Mouse (Mus musculus): ENCODE results near the gene Gngt2. TPM values are rescaled to one million over a fixed set of nuclear protein-coding genes. Genes with fewer than 3 reads are reported as not detected.

Gngt2 gene
- total RNA-seq, 2 experiments from 2014 or later, result 13.4 to 24.3 TPM

GRCm38 (mm10) chr11:95838598-95838997 is 1.6 kb downstream of the Gngt2 start:
- no peak for ATAC-seq (replicated peaks; ENCODE audit: poor library complexity, severe bottlenecking)

- ATAC-seq (replicated peaks; ENCODE audit: poor library complexity, severe bottlenecking), result no peak
These were observed 2.2 kb downstream of the Gngt2 start for GRCm38 (mm10) chr11:95838999-95839868.

DNA sequence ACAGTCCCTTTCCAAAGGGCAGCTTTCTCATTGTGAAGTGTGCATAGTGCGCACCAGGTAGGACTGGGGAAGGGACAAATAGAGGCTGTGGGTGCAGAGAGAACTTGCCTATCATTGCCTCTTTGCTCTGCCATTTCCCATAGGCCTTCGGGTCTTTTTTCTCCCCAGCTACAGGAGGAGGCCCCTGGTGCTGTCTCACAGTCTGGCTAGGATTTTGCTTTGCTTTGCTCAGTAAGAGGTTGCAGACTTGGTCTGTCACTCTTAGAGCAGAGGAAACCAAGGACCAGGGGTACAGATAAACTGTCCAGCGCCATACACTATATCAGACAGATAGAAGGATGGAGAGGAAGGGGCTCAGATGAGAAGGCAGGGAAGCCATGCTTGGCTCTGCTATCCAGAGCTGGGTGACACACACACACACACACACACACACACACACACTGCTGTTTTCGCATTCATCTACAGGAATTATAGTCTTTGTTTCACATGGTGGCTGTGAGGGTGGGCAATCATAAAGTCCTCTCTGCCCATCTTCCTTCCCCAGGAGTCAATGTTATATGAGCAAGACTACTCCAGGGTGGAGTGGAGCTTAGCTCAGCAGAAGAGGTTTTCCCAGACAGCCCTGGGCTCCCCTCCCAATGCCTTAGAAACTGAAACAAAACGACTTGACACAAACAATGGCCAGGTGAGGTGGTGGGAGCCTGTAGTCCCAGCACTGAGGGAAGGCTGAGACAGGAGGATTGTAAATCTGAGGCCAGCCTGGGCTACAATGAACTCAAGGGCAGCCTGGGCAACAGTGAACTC is 3.9 kb downstream of the Gngt2 start:
- ATAC-seq (replicated peaks; ENCODE audit: poor library complexity, severe bottlenecking), result no peak

DNA sequence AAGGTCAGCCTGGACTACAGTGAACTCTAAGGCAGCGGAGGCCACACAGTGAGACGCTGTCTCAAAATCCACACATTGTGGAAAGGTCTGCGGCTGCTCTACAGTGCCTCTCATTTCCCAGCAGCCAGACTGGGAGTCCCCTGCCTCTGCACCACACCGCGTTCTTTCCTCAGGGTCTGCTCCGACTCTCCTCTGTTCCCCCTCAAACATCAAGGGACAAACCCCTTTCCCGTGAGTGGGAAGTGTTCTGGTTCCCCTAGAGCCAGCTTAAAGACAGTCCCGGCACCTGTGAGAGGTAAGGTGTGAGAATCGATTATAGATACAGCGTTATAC is 4.4 kb downstream of the Gngt2 start:
- no peak for ATAC-seq (replicated peaks; ENCODE audit: poor library complexity, severe bottlenecking)

- peak; percentile 68 for ATAC-seq (replicated peaks; ENCODE audit: poor library complexity, severe bottlenecking)
These were observed 5.2 kb downstream of the Gngt2 start, which contains the start of gene Abi3 for GRCm38 (mm10) chr11:95842074-95842681. Gene Abi3 (minus strand): TSS chr11:95842476.

DNA sequence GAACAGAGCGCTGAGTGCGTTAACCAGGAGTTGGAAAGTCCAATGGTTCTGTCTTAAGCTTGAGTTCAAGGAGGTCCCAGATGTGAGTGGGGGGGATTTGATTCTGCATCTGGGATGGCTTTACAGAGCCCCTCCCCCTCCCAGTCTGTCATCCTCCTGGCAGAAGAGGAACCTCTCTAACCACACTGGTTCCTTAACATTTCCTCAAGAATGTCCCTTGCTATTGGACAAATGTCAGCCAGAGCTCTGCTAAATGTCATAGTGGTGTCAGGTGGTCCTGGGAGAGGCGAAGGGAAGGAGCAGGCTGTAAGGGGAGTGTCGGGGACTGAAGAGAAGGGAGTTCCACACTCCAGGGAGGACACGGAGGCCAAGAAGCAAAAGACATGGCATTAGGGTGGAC is 5.9 kb downstream of the Gngt2 start:
- peak; percentile 76 for ATAC-seq (replicated peaks; ENCODE audit: poor library complexity, severe bottlenecking)

- no peak for ATAC-seq (replicated peaks; ENCODE audit: poor library complexity, severe bottlenecking)
These were observed 6.5 kb downstream of the Gngt2 start for GRCm38 (mm10) chr11:95843421-95843950.

DNA sequence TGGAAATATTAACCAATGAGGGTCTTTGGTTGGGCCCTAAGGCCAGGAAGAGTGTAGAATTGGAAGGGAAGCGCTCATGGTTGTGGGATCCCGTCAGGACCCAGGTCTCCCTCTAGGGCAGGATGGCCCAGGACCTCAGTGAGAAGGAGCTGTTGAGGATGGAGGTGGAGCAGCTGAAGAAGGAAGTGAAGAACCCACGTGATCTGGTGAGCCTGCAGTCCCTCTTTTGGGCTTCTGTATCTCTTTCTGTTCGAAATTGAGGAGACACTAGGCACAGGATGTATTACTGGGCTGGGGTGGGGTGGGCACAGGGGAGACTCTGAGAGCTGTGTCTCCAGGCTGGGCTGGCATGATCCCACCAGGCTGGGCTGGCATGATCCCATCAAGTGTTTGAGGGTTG is 7.9 kb downstream of the Gngt2 start:
- ATAC-seq (replicated peaks; ENCODE audit: poor library complexity, severe bottlenecking), result 0 out of 2 replicates have a peak, but pooled peaks have one; percentile 2

DNA sequence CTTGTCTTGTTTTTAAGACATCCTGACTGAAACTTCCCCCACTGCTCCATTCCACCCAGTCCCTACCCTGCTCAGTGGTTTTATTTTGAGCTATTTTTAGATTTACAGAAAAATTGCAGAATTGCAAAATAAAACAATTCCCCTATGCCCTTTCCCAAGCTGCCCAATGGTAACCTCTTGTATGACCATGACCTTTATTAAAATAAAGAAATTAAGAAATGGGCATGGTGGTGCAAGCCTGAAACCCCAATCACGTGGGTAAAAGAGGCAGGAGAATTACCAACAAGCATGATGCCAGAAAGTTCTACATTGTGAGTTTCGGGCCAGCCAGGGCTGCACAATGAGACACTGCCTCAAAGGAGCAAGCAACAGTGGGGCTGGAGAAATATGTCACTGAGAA is 13.9 kb downstream of the Gngt2 start:
- ATAC-seq (replicated peaks; ENCODE audit: poor library complexity, severe bottlenecking), result peak; percentile 81

- ATAC-seq (replicated peaks; ENCODE audit: poor library complexity, severe bottlenecking), result 0 out of 2 replicates have a peak, but pooled peaks have one; percentile 23
These were observed 16.7 kb downstream of the Gngt2 start for GRCm38 (mm10) chr11:95853684-95854083.

DNA sequence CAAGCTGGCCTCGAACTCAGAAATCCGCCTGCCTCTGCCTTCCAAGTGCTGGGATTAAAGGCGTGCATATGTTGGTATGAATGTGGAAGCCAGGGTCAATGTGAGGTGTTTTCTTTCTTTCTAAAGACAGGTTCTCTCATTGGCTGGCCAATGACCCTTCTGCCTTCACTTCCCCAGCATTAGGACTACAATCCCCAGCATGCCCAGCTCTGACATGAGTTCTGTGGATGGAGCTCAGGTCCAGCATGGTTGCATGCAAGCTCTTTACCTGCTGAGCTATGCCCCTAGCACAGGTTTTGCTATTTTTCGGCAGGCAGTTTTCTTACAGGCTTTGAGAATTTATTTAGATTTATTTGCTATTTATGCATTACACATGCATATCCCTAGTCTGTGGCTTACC is 20.3 kb downstream of the Gngt2 start:
- ATAC-seq (replicated peaks; ENCODE audit: poor library complexity, severe bottlenecking), result no peak

DNA sequence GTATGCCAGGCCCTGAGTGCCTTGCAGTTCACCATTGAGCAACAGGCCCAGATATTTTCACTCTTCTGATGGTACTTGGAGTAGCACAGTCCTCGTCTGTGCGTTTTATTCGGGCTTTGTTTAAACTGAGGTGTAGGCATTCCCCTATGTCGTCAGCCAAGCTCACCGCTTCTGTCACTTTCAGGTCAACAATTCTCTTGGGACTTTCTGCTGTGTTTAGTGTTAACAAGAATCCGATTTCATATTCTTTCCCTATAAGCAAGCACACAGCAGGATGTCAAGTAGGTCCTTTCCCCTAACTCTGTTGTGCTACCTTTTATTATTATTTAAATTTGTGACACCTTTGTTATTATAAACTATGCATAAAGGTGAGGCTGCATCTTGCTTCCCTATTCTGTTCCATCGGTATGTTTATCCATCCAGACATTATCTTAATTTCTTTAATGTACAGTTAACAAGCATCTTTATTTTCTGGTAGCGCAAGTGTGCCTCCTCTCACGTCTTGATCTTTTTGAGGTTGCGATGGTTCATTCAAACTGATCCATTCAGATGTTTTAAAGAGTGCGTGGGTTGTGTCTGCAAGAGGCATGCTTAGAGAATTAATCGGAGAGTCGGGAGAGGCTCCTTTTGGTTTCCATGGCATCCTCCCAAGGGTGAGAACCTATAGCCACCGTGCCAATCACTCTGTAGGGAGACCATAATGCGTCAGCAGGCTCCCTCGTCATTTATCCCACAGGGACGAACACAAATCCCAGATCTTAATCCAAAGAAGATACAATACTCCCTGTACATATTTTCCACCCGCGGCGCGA is 20.9 kb downstream of the Gngt2 start:
- ATAC-seq (replicated peaks; ENCODE audit: poor library complexity, severe bottlenecking), result no peak

GRCm38 (mm10) chr11:95858528-95859467 is 21.8 kb downstream of the Gngt2 start:
- ATAC-seq (replicated peaks; ENCODE audit: poor library complexity, severe bottlenecking), result peak; percentile 95

- peak; percentile 57 for ATAC-seq (replicated peaks; ENCODE audit: poor library complexity, severe bottlenecking)
These were observed 22.4 kb downstream of the Gngt2 start for GRCm38 (mm10) chr11:95859468-95859855.

DNA sequence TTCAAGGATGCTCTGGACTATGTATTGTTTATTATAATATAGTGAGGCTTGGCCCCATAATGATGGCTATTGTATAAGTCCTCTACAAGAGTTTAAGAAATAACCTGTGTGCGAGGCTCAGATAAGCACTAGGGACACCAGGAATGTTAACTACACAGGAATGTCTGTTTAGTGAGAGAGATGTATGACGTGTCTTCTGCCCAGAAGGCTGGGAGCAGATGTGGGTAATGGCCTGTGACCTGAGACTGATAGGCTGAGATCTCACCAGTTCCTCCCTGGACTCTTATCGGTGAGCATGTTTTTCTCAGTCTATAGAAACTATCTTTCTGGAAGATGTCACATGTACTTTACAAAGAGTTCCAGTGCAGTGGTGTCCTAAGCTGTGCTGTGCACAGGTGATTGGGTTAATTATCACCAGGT is 23.1 kb downstream of the Gngt2 start:
- ATAC-seq (replicated peaks; ENCODE audit: poor library complexity, severe bottlenecking), result no peak

- ATAC-seq (replicated peaks; ENCODE audit: poor library complexity, severe bottlenecking), result no peak
These were observed 24.4 kb downstream of the Gngt2 start for GRCm38 (mm10) chr11:95861397-95861796.

GRCm38 (mm10) chr11:95869442-95869841 is 32.4 kb downstream of the Gngt2 start:
- ATAC-seq (replicated peaks; ENCODE audit: poor library complexity, severe bottlenecking), result peak; percentile 53

DNA sequence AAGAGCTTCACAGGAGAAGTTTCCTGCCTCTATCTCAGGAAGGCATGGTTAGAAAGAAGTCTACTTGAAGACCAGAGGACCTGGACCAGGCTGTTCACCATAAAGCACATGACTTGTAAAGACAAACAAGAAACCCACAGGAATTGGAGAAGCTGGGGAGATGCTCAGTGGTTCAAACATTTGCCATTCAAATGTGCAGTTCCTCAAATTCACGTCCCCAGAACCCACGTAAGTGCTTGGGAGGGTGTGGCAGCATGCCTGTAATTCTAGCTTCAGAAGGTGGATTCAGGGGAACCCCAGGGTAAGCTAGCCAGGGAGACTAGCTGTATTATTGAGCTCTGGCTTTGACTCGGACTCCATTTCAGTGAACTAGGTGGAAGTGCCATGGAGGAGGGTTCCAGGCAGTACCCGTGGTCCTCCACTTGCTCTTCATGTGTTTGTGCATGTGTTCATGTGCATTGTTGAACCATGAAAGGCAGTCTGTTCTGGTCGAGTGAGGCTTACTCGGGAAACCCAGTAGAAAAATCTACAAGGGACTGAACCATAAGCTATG is 33.0 kb downstream of the Gngt2 start:
- ATAC-seq (replicated peaks; ENCODE audit: poor library complexity, severe bottlenecking), result peak; percentile 71
